Mouse (Mus musculus) common myeloid progenitor, adult 5-6 weeks (primary cell): ENCODE results near the gene Wbp1. TPM values are rescaled to one million over a fixed set of nuclear protein-coding genes. Genes with fewer than 3 reads are reported as not detected.

Experiments
- ATAC-seq: replicated peaks from 2 replicates; pipeline ENCODE4 v1.8.0; 2016; ENCODE audit warnings: low read depth, mild to moderate bottlenecking, moderate TSS enrichment, inconsistent platforms; ENCODE audit not compliant: poor library complexity, severe bottlenecking
- total RNA-seq: library from RNA; stranded (forward); fragments of 200-1000, 187-1606 nt; gene quantifications from 2 replicates; pipeline ENCODE4 v1.2.3, GENCODE M21; 2017

Gene Wbp1
- total RNA-seq, 1 experiment from 2014 or later: 85.3 TPM

DNA sequence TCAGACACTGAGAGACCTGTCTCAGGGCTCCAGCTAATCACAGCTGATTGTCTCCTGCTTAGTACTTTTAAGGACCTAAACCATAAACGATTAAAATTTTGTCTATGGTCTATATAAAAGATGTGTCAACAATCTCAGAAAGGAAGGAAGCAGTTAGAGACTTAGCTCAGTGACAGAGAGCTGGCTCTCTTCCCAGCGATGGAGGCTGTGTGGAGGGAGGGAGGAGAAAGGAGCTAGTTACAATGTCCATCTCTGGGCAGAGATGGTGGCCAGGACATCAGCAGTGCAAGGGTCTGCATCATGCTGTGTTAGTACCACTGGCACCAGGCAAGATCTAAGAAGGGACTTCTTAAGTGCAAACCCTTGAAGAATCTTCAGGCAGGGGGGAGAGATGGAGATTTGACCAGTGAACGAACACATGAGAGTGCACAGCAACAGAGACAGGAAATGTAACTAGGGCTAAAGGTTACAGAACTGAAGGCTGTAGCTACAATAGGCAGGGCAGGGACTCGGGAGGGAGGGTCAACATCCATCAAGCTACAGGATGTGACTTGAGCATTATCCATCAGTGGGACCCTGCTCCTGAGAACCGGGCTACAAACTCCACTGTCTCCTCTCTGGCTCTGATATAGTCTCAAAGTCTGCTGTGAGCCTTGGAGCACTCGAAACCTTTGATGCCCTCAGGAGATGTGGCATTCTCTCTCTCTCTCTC, 28.8 kb downstream of the Wbp1 start:
- no peak for ATAC-seq

DNA sequence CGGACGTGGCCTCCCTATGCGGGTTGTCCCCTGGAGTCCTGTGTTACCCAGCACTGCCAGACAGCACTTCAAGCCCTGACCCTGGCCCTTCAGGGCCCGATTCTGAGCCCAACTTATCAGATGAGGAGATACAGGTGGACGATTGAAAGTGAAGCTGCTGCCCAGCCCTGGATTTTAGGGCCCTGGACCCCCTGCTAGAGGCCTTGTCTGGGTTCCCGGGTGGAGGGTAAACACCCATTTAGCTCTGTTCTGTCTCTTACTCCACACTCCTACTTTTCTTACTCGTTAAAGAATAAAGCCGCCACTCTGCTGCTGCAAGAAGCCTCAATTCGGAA, 33.5 kb downstream of the Wbp1 start:
- no peak; the same call in 1 of the 2 replicates for ATAC-seq

DNA sequence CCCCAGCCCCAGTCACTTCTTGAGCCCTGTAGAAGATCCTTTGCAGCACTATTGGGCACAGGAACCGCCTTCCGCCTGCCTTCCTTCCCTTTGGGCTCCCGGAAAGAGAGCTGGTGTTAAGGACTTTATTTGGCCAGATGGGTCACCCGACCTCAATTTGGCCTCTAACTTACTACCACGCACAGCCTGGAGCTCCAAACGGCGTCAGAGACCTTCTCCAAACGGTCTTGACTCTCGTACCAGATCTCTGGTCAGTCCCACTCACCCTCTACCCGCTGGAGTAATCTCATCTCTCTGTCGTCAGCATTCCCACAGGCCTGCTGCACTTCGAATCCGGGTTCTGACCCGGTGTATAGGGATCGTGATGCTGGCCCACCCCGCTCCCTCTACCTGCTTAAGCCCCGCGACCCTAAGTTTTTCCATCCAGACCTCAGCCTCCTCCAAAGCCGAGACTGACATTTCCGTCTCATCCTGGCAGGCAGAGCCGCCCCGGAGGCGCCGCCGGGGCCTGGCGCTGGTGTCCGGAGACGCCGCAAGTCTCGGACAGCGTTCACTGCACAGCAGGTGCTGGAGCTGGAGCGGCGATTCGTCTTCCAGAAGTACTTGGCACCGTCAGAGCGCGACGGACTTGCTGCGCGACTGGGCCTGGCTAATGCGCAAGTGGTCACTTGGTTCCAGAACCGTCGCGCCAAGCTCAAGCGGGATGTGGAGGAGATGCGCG, 34.0 kb downstream of the Wbp1 start:
- ATAC-seq: no peak

DNA sequence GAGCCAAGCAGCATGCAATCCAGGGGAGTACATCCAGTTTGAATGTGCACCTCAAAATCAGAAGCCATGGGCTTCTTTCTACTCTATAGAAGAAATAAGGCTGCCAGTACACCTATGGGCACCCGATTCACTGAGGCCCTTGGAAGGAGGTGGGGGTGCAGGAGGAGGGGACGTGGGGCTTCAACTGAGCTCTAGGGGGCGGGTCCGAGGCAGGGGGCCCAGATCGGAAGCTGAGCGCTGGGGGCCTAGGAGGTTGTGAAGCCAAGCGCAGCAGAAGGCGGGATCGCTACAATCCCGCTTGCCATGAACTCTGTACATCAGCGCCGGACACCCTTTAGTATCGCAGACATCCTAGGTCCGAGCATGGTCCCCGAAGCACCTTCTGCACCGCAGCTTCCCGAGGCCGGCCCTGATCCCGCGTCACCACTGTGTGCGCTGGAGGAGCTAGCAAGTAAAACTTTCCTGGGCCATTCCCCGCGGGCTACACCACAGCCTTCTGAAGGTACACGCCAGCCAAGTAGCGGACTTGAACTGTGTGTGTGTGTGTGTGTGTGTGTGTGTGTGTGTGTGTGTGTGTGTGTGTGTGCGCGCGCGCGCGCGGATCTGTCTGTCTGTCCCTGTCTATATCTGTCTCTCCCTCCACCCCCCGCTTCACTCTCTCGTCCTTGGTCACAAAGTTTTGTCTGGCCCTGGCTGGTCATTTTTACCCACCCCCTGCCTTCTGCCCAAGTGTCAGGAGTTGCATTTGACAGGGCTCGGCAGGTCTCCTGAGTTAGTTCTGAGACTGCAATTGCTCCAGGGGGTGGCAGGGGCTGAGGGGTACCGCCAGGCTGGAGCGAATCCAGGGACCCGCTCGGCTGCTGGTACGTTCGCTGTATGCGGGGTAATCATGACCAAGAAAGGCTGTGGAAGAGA, 35.0 kb downstream of the Wbp1 start, which contains the start of gene Lbx2:
Lbx2 (plus strand) TSS at position 247 of the 915 bp plus-strand sequence.
- peak; percentile 46; the same call in 1 of the 2 replicates for ATAC-seq

DNA sequence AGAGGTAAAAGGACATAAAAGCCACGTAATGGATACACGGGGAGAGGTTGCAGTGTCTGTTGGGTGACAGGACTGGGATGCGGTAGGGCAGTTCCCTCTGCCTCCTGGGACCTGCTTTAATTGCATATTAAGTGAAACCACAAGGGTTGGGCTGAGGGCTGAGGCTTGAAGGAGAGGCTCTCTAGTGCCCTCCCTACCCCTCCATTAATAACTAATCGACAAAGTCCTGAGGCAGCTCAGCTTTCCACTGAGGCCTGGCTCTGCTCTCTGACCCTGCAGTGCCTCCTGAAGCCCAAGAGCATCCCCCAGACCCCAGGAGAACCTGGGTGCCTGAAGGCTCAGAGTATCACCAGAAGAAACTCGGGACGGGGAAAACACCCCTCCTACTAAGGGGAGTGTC, 36.9 kb downstream of the Wbp1 start:
- ATAC-seq: no peak

DNA sequence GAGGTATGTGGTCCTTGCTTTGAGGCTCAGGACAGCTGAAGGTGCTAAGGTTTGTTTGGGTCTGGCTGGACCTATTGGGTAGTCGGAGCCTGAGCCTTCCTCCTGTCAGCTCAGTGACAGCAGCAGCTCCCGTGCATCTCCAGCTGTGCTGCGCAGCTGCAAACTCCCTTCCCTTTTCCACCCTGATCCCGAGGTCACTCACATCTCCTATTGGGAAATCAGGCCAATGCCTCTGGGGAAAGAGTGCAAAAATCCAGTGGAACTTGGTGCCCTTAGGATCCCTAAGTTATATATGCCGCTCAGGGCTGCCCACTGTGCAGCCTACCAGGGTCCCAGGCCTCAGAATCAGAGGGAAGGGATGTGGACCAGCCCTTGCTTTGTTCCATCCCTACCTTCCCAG, 37.9 kb downstream of the Wbp1 start:
- no peak for ATAC-seq

GRCm38 (mm10) chr6:83080210-83080609, 41.1 kb downstream of the Wbp1 start:
- no peak for ATAC-seq

DNA sequence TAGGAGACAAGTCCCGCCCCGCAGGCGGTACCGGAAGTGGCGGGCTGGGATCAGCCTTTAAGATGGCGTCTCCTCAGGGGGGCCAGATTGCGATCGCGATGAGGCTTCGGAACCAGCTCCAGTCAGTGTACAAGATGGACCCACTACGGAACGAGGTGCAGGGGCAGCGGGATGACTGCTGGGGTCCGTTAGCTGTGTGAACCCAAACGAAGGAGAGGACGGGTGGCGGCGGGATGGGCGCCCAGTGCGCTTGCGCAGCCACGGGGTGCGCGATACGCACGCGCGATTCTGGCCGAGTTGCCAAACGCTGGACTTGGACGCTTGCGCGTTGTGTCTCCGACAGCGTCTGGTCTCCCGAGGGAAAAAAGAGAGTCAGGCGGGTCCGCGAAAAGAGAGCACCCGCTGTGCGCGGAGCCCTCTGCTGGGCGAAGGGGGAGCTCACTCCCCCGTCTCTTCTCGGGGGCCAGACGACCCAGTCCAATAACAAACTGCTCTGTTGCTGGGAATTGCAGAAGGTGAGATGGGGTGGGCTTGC, 43.0 kb downstream of the Wbp1 start:
- ATAC-seq: peak; percentile 93

DNA sequence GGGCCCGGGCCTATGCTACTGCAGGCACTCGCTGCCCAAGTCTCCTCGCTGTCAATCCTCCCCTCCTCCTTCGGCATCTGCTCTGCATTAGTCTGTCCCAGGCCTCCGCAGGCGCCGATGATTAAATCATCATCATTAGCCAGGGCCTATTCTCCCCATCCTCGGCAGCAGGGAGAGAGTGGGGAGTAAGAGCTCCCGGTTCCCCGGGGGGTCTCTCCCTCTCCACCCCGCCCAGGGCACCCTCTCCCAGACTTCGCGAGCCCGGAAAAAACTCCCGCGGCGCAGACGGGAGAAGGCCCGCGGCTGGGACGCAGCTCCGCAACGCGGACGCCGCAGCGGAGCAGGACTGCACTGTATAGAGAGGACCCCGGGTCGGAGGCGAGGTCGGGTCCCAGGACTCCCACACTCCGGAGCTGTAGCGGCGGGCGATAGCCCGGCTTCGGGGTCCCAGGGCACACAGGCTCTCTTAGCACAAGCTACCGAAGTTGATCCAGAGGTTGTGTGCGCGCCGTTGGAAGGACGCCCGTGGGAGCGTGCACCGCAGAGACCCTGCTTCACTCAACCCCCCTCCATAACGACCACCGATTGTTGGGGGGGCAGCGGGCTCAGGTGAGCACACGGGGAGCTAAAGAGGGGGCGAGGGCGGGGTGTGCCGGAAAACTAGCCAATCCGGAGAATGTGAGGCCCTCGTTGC, 43.6 kb downstream of the Wbp1 start, which contains the start of gene Pcgf1:
Pcgf1 (plus strand) TSS at position 240 of the 694 bp plus-strand sequence.
- ATAC-seq: no peak; the same call in none of the 2 replicates

- no peak for ATAC-seq
These were observed 46.4 kb downstream of the Wbp1 start for GRCm38 (mm10) chr6:83074979-83075378.

DNA sequence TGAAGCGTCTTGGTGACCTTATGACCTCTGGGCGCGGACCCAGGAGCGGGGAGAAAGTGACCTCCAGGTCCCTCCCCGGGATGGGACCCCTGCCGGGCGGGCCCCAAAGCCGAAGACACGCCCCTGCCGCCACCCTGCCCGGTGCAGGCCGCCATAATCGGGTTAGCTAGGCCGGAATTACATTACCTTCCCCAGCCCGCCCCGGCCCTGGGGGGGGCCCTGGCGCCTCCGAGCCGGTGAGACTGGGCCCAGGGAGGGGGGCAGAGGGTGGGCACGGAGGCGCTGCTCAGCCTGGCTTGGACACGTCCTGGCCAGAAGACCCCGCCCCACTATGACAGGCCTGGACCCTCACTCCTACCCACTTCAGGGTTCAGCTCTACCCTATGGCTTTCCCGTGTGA, 50.1 kb downstream of the Wbp1 start:
- no peak for ATAC-seq

GRCm38 (mm10) chr6:83070311-83071219, 50.8 kb downstream of the Wbp1 start:
- 0 out of 2 replicates have a peak, but pooled peaks have one; percentile 17 for ATAC-seq

GRCm38 (mm10) chr6:83070247-83070310, 51.3 kb downstream of the Wbp1 start, which contains the start of gene Tlx2:
Tlx2 (minus strand) TSS chr6:83070293.
- ATAC-seq: no peak

- no peak for ATAC-seq
These were observed 51.7 kb downstream of the Wbp1 start for GRCm38 (mm10) chr6:83069488-83070246.

Other genes with a start within 250 kb of the Wbp1 start
- gene Sema4f, start 181.8 kb downstream of the Wbp1 start, total RNA-seq: not detected in 2 replicates
- gene M1ap, start 174.7 kb downstream of the Wbp1 start, total RNA-seq: 0.39 and 7.7 TPM in 2 replicates
- 13.2 and 15.2 TPM in 2 replicates for gene Dok1, start 88.1 kb downstream of the Wbp1 start, total RNA-seq
- 1.4 and 2.1 TPM in 2 replicates for gene Loxl3, start 87.4 kb downstream of the Wbp1 start, total RNA-seq
- 100 and 115 TPM in 2 replicates for gene Aup1, start 67.0 kb downstream of the Wbp1 start, total RNA-seq
- gene Htra2, start 66.3 kb downstream of the Wbp1 start, total RNA-seq: 46.3 and 65.5 TPM in 2 replicates
- gene Dqx1, start 63.7 kb downstream of the Wbp1 start, total RNA-seq: 0.78 TPM in 1 of 2 replicates, not detected in the other
- gene Tlx2, start 51.3 kb downstream of the Wbp1 start, total RNA-seq: not detected in 2 replicates
- 9.3 and 16.8 TPM in 2 replicates for gene Pcgf1, start 43.7 kb downstream of the Wbp1 start, total RNA-seq
- gene Lbx2, start 35.2 kb downstream of the Wbp1 start, total RNA-seq: not detected in 2 replicates
- 0.41 TPM in 1 of 2 replicates, not detected in the other for gene Ccdc142, start 20.0 kb downstream of the Wbp1 start, total RNA-seq
- gene Gm42688, start 19.9 kb downstream of the Wbp1 start, total RNA-seq: 2.1 and 3.1 TPM in 2 replicates
- 25.3 and 30.0 TPM in 2 replicates for gene Mrpl53, start 12.5 kb downstream of the Wbp1 start, total RNA-seq
- 80.9 and 86.2 TPM in 2 replicates for gene Mogs, start 6.1 kb downstream of the Wbp1 start, total RNA-seq
- 40.2 and 58.8 TPM in 2 replicates for gene Ino80b, start 3.9 kb upstream of the Wbp1 start, total RNA-seq
- 0.96 and 3.9 TPM in 2 replicates for gene Rtkn, start 13.9 kb upstream of the Wbp1 start, total RNA-seq
- not detected in 2 replicates for gene Wdr54, start 34.8 kb upstream of the Wbp1 start, total RNA-seq
- gene 1700003E16Rik, start 34.8 kb upstream of the Wbp1 start, total RNA-seq: not detected in 2 replicates
- 50.2 and 52.2 TPM in 2 replicates for gene Dctn1, start 44.4 kb upstream of the Wbp1 start, total RNA-seq
- gene Slc4a5, start 98.3 kb upstream of the Wbp1 start, total RNA-seq: 0.10 TPM in 1 of 2 replicates, not detected in the other
- 24.1 and 27.0 TPM in 2 replicates for gene Mthfd2, start 204.3 kb upstream of the Wbp1 start, total RNA-seq
- 112 and 127 TPM in 2 replicates for gene Mob1a, start 204.5 kb upstream of the Wbp1 start, total RNA-seq
- gene Bola3, start 227.6 kb upstream of the Wbp1 start, total RNA-seq: 89.1 and 97.5 TPM in 2 replicates